Mouse (Mus musculus): ENCODE measurements around the gene Kremen1. TPM values are rescaled to one million over a fixed set of nuclear protein-coding genes. Genes with fewer than 3 reads are reported as not detected.

Kremen1 gene
- polyA plus RNA-seq, 2 experiments, result 20.8 to 30.9 TPM

DNA sequence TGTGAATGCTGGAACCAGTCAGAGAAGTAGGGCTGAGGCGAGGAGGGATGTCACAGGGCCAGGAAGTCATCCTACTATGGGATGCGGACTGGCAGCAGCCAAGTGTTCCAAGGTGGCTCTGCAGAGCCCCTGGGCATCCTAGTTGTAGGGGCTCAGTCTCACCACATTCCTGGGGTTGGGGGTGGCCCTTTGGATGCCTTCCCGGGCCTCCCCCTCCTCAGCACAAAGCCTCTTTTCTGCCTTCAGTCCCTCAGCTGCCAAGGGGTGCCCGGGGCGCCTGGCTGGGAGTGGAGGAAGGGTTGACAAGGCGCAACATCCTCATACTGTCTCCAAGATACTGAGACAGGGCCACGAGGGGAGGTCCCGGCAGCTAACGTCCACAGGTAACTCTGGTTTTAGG is 111.4 kb downstream of the Kremen1 start:
- no peak for ATAC-seq (ENCODE audit: low FRiP score, low read depth)
- Histone ChIP-seq H3K4me3 (replicated peaks; ENCODE audit: low read length) (no peak overlapping the region), H3K4me1 (ENCODE audit: control insufficient read depth, insufficient read depth, low read length) (peaks cover 7% of the 10 kb centered on the region; the same call in 1 of the 2 replicates), H3K27ac (replicated peaks; ENCODE audit: low read depth, low read length) (no peak overlapping the region), H3K9me3 (ENCODE audit: control insufficient read depth, low read length) (no peaks in the 10 kb centered on the region), H3K36me3 (ENCODE audit: control insufficient read depth, insufficient read depth, low read length) (no peaks in the 10 kb centered on the region), H3K27me3 (ENCODE audit: control insufficient read depth, insufficient read depth, low read length) (no peaks in the 10 kb centered on the region), H3K9ac (ENCODE audit: low read depth, low read length, severe bottlenecking) (no peak overlapping the region), H3K4me2 (replicated peaks; ENCODE audit: low read depth, low read length, severe bottlenecking) (no peak overlapping the region)
- 80% methylated on average over 9 of the region's 9 CpGs for WGBS
- no peak for DNase-seq (ENCODE audit: low spot score)
- TF ChIP-seq POLR2A (IDR thresholded peaks at IDR 0.05; ENCODE audit: borderline replicate concordance, extremely low read depth, insufficient read depth, insufficient read length), result no peak

DNA sequence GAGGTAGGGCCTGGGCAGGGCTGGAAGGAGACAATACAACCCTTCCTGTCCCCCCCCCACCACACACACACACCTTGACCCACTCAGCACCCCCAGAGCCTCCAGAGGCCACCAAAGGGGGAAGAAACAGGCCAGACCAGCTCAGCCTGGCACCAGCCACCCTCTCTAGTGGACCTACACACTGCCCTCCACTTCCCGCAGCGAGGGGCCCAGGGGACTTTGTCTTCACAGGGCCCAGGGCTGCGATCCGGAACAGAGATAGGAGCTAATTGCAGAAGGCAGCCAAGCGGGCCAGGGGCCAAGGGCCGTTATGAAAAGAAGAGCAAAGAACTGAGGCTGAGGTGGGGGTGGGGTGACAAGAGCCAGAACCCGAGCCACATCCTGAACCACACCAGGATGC is 112.1 kb downstream of the Kremen1 start:
- Histone ChIP-seq H3K9me3 (ENCODE audit: control insufficient read depth, low read length) (no peaks in the 10 kb centered on the region), H3K4me2 (replicated peaks; ENCODE audit: low read depth, low read length, severe bottlenecking) (no peak overlapping the region), H3K36me3 (ENCODE audit: control insufficient read depth, insufficient read depth, low read length) (no peaks in the 10 kb centered on the region), H3K4me1 (ENCODE audit: control insufficient read depth, insufficient read depth, low read length) (peaks cover 7% of the 10 kb centered on the region; the same call in 1 of the 2 replicates), H3K27ac (replicated peaks; ENCODE audit: low read depth, low read length) (no peak overlapping the region), H3K9ac (ENCODE audit: low read depth, low read length, severe bottlenecking) (no peak overlapping the region), H3K27me3 (ENCODE audit: control insufficient read depth, insufficient read depth, low read length) (no peaks in the 10 kb centered on the region), H3K4me3 (replicated peaks; ENCODE audit: low read length) (no peak overlapping the region)
- ATAC-seq (ENCODE audit: low FRiP score, low read depth) (no peak), DNase-seq (ENCODE audit: low spot score) (no peak)
- TF ChIP-seq POLR2A (IDR thresholded peaks at IDR 0.05; ENCODE audit: borderline replicate concordance, extremely low read depth, insufficient read depth, insufficient read length), result no peak
- WGBS, result 41% methylated on average over 7 of the region's 7 CpGs

DNA sequence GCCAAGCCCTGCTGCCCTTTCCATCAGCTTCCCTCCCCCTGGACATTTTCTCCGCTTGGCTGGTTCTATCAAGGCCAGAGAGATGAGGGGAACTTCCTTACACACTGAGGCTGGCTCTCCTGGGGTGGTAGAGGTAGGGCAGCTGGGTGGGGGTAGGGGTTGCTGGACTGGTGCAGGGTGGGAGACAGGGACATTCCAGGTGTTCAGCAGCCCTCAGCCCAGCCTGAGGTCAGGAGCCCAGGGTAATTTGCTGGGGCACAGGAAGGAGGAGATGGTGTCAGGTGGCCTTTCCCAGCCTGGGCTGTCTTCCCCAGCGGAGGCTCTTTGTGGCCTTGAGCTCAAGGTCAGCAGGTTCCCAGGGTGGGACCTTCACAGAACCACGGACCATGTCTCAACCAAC is 115.8 kb downstream of the Kremen1 start:
- DNase-seq (ENCODE audit: low spot score), result no peak
- Histone ChIP-seq H3K9ac (ENCODE audit: low read depth, low read length, severe bottlenecking) (no peak overlapping the region), H3K9me3 (ENCODE audit: control insufficient read depth, low read length) (no peaks in the 10 kb centered on the region), H3K4me3 (replicated peaks; ENCODE audit: low read length) (no peak overlapping the region), H3K4me2 (replicated peaks; ENCODE audit: low read depth, low read length, severe bottlenecking) (no peak overlapping the region), H3K4me1 (ENCODE audit: control insufficient read depth, insufficient read depth, low read length) (peaks cover 13% of the 10 kb centered on the region), H3K27me3 (ENCODE audit: control insufficient read depth, insufficient read depth, low read length) (no peaks in the 10 kb centered on the region), H3K27ac (replicated peaks; ENCODE audit: low read depth, low read length) (no peak overlapping the region), H3K36me3 (ENCODE audit: control insufficient read depth, insufficient read depth, low read length) (no peaks in the 10 kb centered on the region)
- no peak for TF ChIP-seq POLR2A (IDR thresholded peaks at IDR 0.05; ENCODE audit: borderline replicate concordance, extremely low read depth, insufficient read depth, insufficient read length)
- ATAC-seq (ENCODE audit: low FRiP score, low read depth), result no peak
- 70% methylated on average over 3 of the region's 3 CpGs for WGBS

DNA sequence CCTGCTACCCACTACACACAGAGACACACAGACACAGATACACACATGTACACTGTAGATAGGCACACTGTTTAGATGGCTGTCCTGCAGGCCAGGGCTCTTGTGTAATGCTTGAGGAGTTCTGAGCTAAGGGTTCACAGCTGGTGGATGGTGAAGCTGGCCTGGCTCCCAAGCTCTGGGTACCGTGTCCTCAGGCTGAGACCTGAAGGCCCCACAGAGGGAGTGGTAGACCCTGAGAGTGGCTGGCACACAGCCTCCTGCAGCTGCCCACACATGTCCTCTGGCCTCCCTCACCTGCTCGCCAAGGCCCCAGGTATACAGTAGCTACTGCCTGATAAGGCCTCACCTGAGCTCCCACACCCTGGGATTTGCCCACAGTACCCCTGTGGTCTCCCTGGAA is 119.4 kb downstream of the Kremen1 start:
- ATAC-seq (ENCODE audit: low FRiP score, low read depth), result no peak
- Histone ChIP-seq H3K9me3 (ENCODE audit: control insufficient read depth, low read length) (no peaks in the 10 kb centered on the region), H3K36me3 (ENCODE audit: control insufficient read depth, insufficient read depth, low read length) (no peaks in the 10 kb centered on the region), H3K4me1 (ENCODE audit: control insufficient read depth, insufficient read depth, low read length) (peaks cover 11% of the 10 kb centered on the region), H3K4me3 (replicated peaks; ENCODE audit: low read length) (no peak overlapping the region), H3K27ac (replicated peaks; ENCODE audit: low read depth, low read length) (no peak overlapping the region), H3K27me3 (ENCODE audit: control insufficient read depth, insufficient read depth, low read length) (no peaks in the 10 kb centered on the region), H3K9ac (ENCODE audit: low read depth, low read length, severe bottlenecking) (no peak overlapping the region), H3K4me2 (replicated peaks; ENCODE audit: low read depth, low read length, severe bottlenecking) (no peak overlapping the region)
- WGBS, result 73% methylated on average over 2 of the region's 2 CpGs
- no peak for TF ChIP-seq POLR2A (IDR thresholded peaks at IDR 0.05; ENCODE audit: borderline replicate concordance, extremely low read depth, insufficient read depth, insufficient read length)
- DNase-seq (ENCODE audit: low spot score), result no peak

Other genes with a start within 250 kb of the Kremen1 start
- 8.6 and 11.2 TPM in 2 replicates for gene Rasl10a, start 203.4 kb downstream of the Kremen1 start, polyA plus RNA-seq (2012; rRNA removed)
- gene Rasl10a, start 203.4 kb downstream of the Kremen1 start, polyA plus RNA-seq (2014; fragmentation: Nextera tagmentation; extraction: Ambion mirVana), result 5.9 and 6.6 TPM in 2 replicates
- gene Gas2l1, start 196.2 kb downstream of the Kremen1 start, polyA plus RNA-seq (2012; rRNA removed), result 41.4 and 54.1 TPM in 2 replicates
- 38.0 and 43.9 TPM in 2 replicates for gene Gas2l1, start 196.2 kb downstream of the Kremen1 start, polyA plus RNA-seq (2014; fragmentation: Nextera tagmentation; extraction: Ambion mirVana)
- 48.1 and 63.9 TPM in 2 replicates for gene Rhbdd3, start 162.6 kb downstream of the Kremen1 start, polyA plus RNA-seq (2012; rRNA removed)
- gene Rhbdd3, start 162.6 kb downstream of the Kremen1 start, polyA plus RNA-seq (2014; fragmentation: Nextera tagmentation; extraction: Ambion mirVana), result 24.6 and 27.4 TPM in 2 replicates
- gene Ewsr1, start 162.3 kb downstream of the Kremen1 start, polyA plus RNA-seq (2012; rRNA removed), result 828 and 880 TPM in 2 replicates
- 357 and 409 TPM in 2 replicates for gene Ewsr1, start 162.3 kb downstream of the Kremen1 start, polyA plus RNA-seq (2014; fragmentation: Nextera tagmentation; extraction: Ambion mirVana)
- 25.3 and 25.7 TPM in 2 replicates for gene Emid1, start 109.3 kb downstream of the Kremen1 start, polyA plus RNA-seq (2012; rRNA removed)
- 30.9 and 32.2 TPM in 2 replicates for gene Emid1, start 109.3 kb downstream of the Kremen1 start, polyA plus RNA-seq (2014; fragmentation: Nextera tagmentation; extraction: Ambion mirVana)
- gene Znrf3, start 183.3 kb upstream of the Kremen1 start, polyA plus RNA-seq (2012; rRNA removed), result 8.0 and 10.6 TPM in 2 replicates
- 12.9 and 14.4 TPM in 2 replicates for gene Znrf3, start 183.3 kb upstream of the Kremen1 start, polyA plus RNA-seq (2014; fragmentation: Nextera tagmentation; extraction: Ambion mirVana)

All from limb, embryonic 14.5 days (tissue).